Mouse (Mus musculus) neural tube, embryonic 13.5 days (tissue): ENCODE measurements around the gene Gprc5c. TPM values are rescaled to one million over a fixed set of nuclear protein-coding genes. Genes with fewer than 3 reads are reported as not detected.

Experiments used
- ATAC-seq: fragments of 200-750 bp; cut with Nextera tagmentation; 2 replicates; pipeline ENCODE4 v1.8.0; 2017; ENCODE audit warnings: low read depth, mild to moderate bottlenecking, moderate TSS enrichment, moderate library complexity
- H3K27ac ChIP-seq: fragments of 300-500 bp; sonication (generic); replicated peaks from 2 replicates; pipeline ENCODE4 v1.5.1; 2015; ENCODE audit warnings: moderate library complexity, mild to moderate bottlenecking, inconsistent platforms
- H3K27me3 ChIP-seq: fragments of 300-500 bp; sonication (generic); 2 replicates; pipeline ENCODE4 v1.6.1; 2015; ENCODE audit warnings: mild to moderate bottlenecking, inconsistent platforms
- H3K36me3 ChIP-seq: fragments of 300-500 bp; sonication (generic); 2 replicates; pipeline ENCODE4 v1.6.1; 2015; ENCODE audit warnings: mild to moderate bottlenecking, inconsistent platforms
- H3K4me1 ChIP-seq: fragments of 300-500 bp; sonication (generic); replicated peaks from 2 replicates; pipeline ENCODE4 v1.6.1; 2015; ENCODE audit warnings: inconsistent platforms
- H3K4me2 ChIP-seq: fragments of 300-500 bp; sonication (generic); 2 replicates; pipeline ENCODE4 v1.6.1; 2015; ENCODE audit warnings: inconsistent platforms, mild to moderate bottlenecking, moderate library complexity
- H3K4me3 ChIP-seq: fragments of 300-500 bp; sonication (generic); 2 replicates; pipeline ENCODE4 v1.5.1; 2015; ENCODE audit warnings: mild to moderate bottlenecking, inconsistent platforms
- H3K9ac ChIP-seq: fragments of 300-500 bp; sonication (generic); 2 replicates; pipeline ENCODE4 v1.6.1; 2015; ENCODE audit warnings: moderate library complexity, mild to moderate bottlenecking, inconsistent platforms
- H3K9me3 ChIP-seq: fragments of 300-500 bp; sonication (generic); 2 replicates; pipeline ENCODE4 v1.6.1; 2016; ENCODE audit warnings: inconsistent platforms
- WGBS: fragments of 180-500 bp; shearing (Covaris S2); methylation state at CpG from one replicate; pipeline ENCODE4 v1.1.7; 2015; 5-methylcytosine and 5-hydroxymethylcytosine counted together
- polyA plus RNA-seq: library from polyadenylated mRNA; unstranded; fragments of >200 nt; fragmentation: Nextera tagmentation; extraction: Ambion mirVana; gene quantifications from 2 replicates; pipeline ENCODE4 v1.2.1, GENCODE M21; 2015

Gene Gprc5c
- polyA plus RNA-seq, 1 experiment from 2014 or later = 14.2 TPM

- no peak for ATAC-seq
Observed at GRCm38 (mm10) chr11:114874226-114875145, 23.5 kb downstream of the Gprc5c start.

GRCm38 (mm10) chr11:114875301-114875801 lies 24.4 kb downstream of the Gprc5c start:
- Histone ChIP-seq H3K9me3 (no peaks in the 10 kb centered on the region), H3K9ac (no peak overlapping the region), H3K27ac (no peak overlapping the region), H3K4me1 (peaks cover 26% of the 10 kb centered on the region), H3K36me3 (no peaks in the 10 kb centered on the region), H3K4me2 (no peak overlapping the region), H3K27me3 (no peaks in the 10 kb centered on the region), H3K4me3 (no peak overlapping the region)
- WGBS = 7% methylated on average over 9 of the region's 9 CpGs
- no peak for ATAC-seq

More at GRCm38 (mm10) chr11:114874226-114875145, 23.5 kb downstream of the Gprc5c start:
- no peak overlapping the region for H3K4me3 ChIP-seq
- peaks cover 26% of the 10 kb centered on the region for H3K4me1 ChIP-seq
- H3K36me3 ChIP-seq = no peaks in the 10 kb centered on the region
- no peaks in the 10 kb centered on the region for H3K9me3 ChIP-seq
- H3K27me3 ChIP-seq = no peaks in the 10 kb centered on the region
- H3K9ac ChIP-seq = no peak overlapping the region
- H3K27ac ChIP-seq = no peak overlapping the region
- no peak overlapping the region for H3K4me2 ChIP-seq
- WGBS = 55% methylated on average over 9 of the region's 9 CpGs

DNA sequence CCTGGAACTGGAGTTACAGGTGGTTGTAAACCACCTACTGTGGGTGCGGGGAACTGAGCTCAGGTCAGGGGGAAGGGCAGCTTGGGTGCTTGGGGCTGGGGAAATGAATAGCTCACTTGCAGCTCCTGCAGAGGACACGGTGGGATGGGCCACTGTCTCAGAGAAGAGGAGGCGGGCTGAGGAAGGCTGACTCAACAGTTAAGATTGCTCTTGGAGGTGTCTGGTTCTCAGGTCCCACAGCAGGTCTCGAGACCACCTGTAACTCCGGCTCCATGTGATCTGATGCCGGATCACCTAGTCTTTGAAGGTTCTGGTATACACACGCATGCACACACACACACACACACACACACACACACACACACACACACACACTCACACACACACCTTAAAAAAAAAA lies 25.2 kb downstream of the Gprc5c start:
- Histone ChIP-seq H3K36me3 (no peaks in the 10 kb centered on the region), H3K4me1 (peaks cover 26% of the 10 kb centered on the region), H3K4me3 (no peak overlapping the region), H3K9ac (no peak overlapping the region), H3K27ac (no peak overlapping the region), H3K4me2 (no peak overlapping the region), H3K27me3 (no peaks in the 10 kb centered on the region), H3K9me3 (no peaks in the 10 kb centered on the region)
- 31% methylated on average over 7 of the region's 7 CpGs for WGBS
- ATAC-seq = no peak

DNA sequence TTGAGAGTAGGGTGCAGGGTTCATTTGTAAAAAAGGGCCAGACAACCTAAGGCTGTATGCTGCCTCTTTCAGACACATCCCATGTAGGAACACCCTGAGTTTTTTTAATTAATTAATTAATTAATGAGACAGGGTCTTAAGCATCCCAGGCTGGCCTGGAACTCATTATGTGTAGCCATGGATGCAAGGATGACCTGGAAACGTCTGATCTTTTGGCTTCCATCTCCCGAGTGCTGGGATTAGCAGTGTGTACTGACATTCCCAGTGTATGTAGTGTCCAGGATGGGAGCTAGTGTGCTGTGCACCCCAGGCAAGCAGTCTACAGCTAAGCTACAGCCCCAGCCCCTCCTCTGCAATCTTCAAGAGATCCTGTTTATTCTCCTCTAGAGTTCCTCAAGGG lies 25.7 kb downstream of the Gprc5c start:
- H3K4me2 ChIP-seq = no peak overlapping the region
- no peaks in the 10 kb centered on the region for H3K36me3 ChIP-seq
- ATAC-seq = no peak
- peaks cover 26% of the 10 kb centered on the region for H3K4me1 ChIP-seq
- no peak overlapping the region for H3K27ac ChIP-seq
- H3K9ac ChIP-seq = no peak overlapping the region
- no peak overlapping the region for H3K4me3 ChIP-seq
- H3K27me3 ChIP-seq = no peaks in the 10 kb centered on the region
- H3K9me3 ChIP-seq = no peaks in the 10 kb centered on the region
- 42% methylated on average over 2 of the region's 2 CpGs for WGBS

DNA sequence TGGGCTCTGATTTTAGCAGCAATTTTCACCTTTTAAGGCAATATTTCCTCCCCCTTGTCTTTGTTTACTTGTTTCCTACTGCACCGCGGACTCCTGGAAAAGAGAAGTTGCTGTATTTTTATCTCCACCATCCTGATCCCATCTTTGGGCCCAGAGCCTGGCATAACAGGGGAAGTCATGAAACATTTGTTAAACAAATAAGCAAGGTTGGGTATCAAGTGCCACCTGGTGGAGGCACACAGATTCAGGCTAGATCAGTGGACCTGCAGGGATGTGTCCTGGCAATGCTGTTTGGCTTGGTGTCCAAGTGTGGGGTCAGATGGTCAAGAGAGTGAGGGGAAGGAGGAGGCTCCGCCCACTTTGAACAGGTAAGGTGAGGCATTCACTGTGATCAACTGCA lies 26.2 kb downstream of the Gprc5c start:
- no peak for ATAC-seq
- 55% methylated on average over 3 of the region's 3 CpGs for WGBS
- no peak overlapping the region for H3K27ac ChIP-seq
- H3K4me1 ChIP-seq = peaks cover 26% of the 10 kb centered on the region
- no peak overlapping the region for H3K4me2 ChIP-seq
- H3K4me3 ChIP-seq = no peak overlapping the region
- H3K9me3 ChIP-seq = no peaks in the 10 kb centered on the region
- no peaks in the 10 kb centered on the region for H3K27me3 ChIP-seq
- H3K36me3 ChIP-seq = no peaks in the 10 kb centered on the region
- no peak overlapping the region for H3K9ac ChIP-seq

GRCm38 (mm10) chr11:114879666-114880065 lies 28.7 kb downstream of the Gprc5c start:
- WGBS = 78% methylated on average over 2 of the region's 2 CpGs
- Histone ChIP-seq H3K9ac (no peak overlapping the region), H3K27me3 (no peaks in the 10 kb centered on the region), H3K4me3 (no peak overlapping the region), H3K36me3 (no peaks in the 10 kb centered on the region), H3K27ac (no peak overlapping the region), H3K4me2 (no peak overlapping the region), H3K4me1 (peaks cover 9% of the 10 kb centered on the region), H3K9me3 (no peaks in the 10 kb centered on the region)
- no peak for ATAC-seq

GRCm38 (mm10) chr11:114880185-114880584 lies 29.2 kb downstream of the Gprc5c start:
- Histone ChIP-seq H3K4me2 (no peak overlapping the region), H3K9me3 (no peaks in the 10 kb centered on the region), H3K9ac (no peak overlapping the region), H3K27ac (no peak overlapping the region), H3K27me3 (no peaks in the 10 kb centered on the region; the same call in 1 of the 2 replicates), H3K36me3 (no peaks in the 10 kb centered on the region), H3K4me1 (peaks cover 4% of the 10 kb centered on the region), H3K4me3 (no peak overlapping the region)
- no peak for ATAC-seq

- no peaks in the 10 kb centered on the region; the same call in 1 of the 2 replicates for H3K4me1 ChIP-seq
- 0% methylated on average over 1 of the region's 1 CpGs for WGBS
- H3K27ac ChIP-seq = no peak overlapping the region
- H3K9me3 ChIP-seq = no peaks in the 10 kb centered on the region
- H3K4me2 ChIP-seq = no peak overlapping the region
- no peaks in the 10 kb centered on the region; the same call in 1 of the 2 replicates for H3K27me3 ChIP-seq
- no peak for ATAC-seq
- no peaks in the 10 kb centered on the region for H3K36me3 ChIP-seq
- H3K9ac ChIP-seq = no peak overlapping the region
- no peak overlapping the region for H3K4me3 ChIP-seq
Observed at GRCm38 (mm10) chr11:114880589-114880988, 29.6 kb downstream of the Gprc5c start.

DNA sequence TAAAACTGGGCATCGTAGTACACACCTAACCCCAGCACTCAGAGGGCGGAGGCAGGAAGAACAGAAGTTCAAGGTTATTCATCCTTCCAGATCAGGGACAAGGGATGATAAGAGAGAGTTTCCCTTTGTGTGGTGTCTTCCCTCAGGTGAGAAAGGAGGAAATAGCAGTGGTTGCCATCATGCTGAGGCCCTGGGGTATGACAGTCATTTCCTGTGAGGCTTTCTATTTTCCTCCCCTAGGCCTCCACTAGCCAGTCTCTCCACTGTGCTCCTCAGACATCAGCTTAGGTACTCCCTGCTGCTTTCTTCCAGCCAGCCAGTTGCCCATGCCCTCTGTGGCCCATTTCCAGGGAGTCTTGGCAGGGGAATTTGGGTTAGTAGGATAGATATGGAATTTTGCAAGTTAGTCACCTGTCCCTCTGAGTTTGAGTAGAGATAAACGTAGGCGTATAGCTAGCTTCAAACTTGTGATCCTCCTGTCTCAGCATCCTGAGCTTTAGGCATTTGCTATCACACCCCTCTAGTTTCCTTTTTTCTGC lies 32.4 kb downstream of the Gprc5c start:
- H3K4me1 ChIP-seq = no peaks in the 10 kb centered on the region
- no peak overlapping the region for H3K27ac ChIP-seq
- no peak overlapping the region for H3K4me2 ChIP-seq
- H3K9ac ChIP-seq = no peak overlapping the region
- no peaks in the 10 kb centered on the region for H3K36me3 ChIP-seq
- no peaks in the 10 kb centered on the region; the same call in 1 of the 2 replicates for H3K27me3 ChIP-seq
- WGBS = 93% methylated on average over 4 of the region's 4 CpGs
- no peak overlapping the region for H3K4me3 ChIP-seq
- no peak for ATAC-seq
- H3K9me3 ChIP-seq = no peaks in the 10 kb centered on the region

GRCm38 (mm10) chr11:114884380-114885100 lies 33.6 kb downstream of the Gprc5c start:
- Histone ChIP-seq H3K36me3 (no peaks in the 10 kb centered on the region), H3K9ac (no peak overlapping the region), H3K27me3 (no peaks in the 10 kb centered on the region; the same call in 1 of the 2 replicates), H3K4me3 (no peak overlapping the region), H3K4me1 (no peaks in the 10 kb centered on the region), H3K27ac (no peak overlapping the region), H3K4me2 (no peak overlapping the region), H3K9me3 (no peaks in the 10 kb centered on the region)
- no peak for ATAC-seq
- 91% methylated on average over 4 of the region's 4 CpGs for WGBS

GRCm38 (mm10) chr11:114889991-114890518 lies 39.1 kb downstream of the Gprc5c start, which contains the start of gene Cd300a:
TSS of gene Cd300a (plus strand) at chr11:114890041.
- 75% methylated on average over 18 of the region's 18 CpGs for WGBS
- H3K9ac ChIP-seq = no peak within 1 kb of the TSS
- H3K4me3 ChIP-seq = no peak within 1 kb of the TSS
- no peak within 1 kb of the TSS for H3K4me2 ChIP-seq
- H3K36me3 ChIP-seq = no peaks in the 10 kb centered on the region
- H3K27ac ChIP-seq = no peak within 1 kb of the TSS
- H3K27me3 ChIP-seq = no peaks in the 10 kb centered on the region; the same call in 1 of the 2 replicates
- no peaks in the 10 kb centered on the region for H3K9me3 ChIP-seq
- ATAC-seq = no peak
- H3K4me1 ChIP-seq = no peaks in the 10 kb centered on the region

DNA sequence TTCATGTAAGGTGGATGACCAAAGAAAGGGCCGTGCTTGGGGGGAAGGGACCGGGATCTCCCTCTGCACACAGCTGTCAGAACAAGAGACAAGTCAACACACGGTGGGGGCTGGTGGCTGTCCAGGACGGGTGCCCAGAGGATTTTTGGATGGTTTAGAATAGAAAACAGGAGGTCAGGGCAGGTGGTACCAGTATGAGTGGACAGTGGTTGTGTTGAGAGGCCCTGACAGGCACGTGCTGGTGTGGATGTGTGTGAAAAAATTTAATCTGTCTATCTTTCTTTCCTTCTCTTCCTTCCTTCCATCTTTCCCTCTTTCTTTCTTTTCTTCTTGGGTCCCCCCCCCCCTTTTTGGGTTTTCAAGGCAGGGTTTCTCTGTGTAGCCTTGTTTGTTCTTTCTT lies 39.6 kb downstream of the Gprc5c start:
- no peak overlapping the region for H3K4me3 ChIP-seq
- ATAC-seq = no peak
- WGBS = 70% methylated on average over 5 of the region's 5 CpGs

More for the DNA sequence above, 39.6 kb downstream of the Gprc5c start:
- H3K27ac ChIP-seq = no peak overlapping the region
- H3K9ac ChIP-seq = no peak overlapping the region
- no peaks in the 10 kb centered on the region for H3K36me3 ChIP-seq
- H3K4me2 ChIP-seq = no peak overlapping the region
- no peaks in the 10 kb centered on the region for H3K9me3 ChIP-seq
- no peaks in the 10 kb centered on the region for H3K4me1 ChIP-seq
- no peaks in the 10 kb centered on the region for H3K27me3 ChIP-seq
